Mouse (Mus musculus): Measurements from ENCODE around the gene Gm5799.
"Not testable (repeated sequence)": the region's sequence is repeated elsewhere in the genome, so short reads cannot be mapped to it uniquely, and the experiment has no call there.

DNA sequence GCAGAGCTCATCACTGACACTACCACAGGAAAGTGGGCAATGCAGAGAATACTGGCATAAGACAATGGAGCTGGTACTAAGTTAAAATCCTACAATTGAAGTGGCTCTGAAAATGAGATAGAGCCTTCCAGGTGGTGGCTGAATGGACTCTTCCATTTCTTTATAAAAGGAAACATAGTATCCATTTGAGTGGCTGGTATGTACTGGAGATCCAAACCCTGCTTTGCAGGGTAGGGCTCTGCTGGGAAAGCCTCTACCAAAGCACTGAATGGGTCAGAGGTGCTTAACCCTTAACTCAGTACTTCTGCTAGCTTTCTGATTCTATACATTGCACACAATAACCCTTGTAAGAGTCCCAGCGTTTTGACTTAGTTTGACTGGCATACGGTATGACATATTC lies 8.9 kb downstream of the Gm5799 start:
- TF ChIP-seq POLR2A (IDR thresholded peaks at IDR 0.05; ENCODE audit: insufficient read depth, low read length); CTCF (IDR thresholded peaks at IDR 0.05; ENCODE audit: low read depth, low read length); EP300 (IDR thresholded peaks at IDR 0.05; ENCODE audit: insufficient read depth, low read depth, low read length): not testable (repeated sequence)
